Mouse (Mus musculus): Measurements from ENCODE around the gene Timm10.

DNA sequence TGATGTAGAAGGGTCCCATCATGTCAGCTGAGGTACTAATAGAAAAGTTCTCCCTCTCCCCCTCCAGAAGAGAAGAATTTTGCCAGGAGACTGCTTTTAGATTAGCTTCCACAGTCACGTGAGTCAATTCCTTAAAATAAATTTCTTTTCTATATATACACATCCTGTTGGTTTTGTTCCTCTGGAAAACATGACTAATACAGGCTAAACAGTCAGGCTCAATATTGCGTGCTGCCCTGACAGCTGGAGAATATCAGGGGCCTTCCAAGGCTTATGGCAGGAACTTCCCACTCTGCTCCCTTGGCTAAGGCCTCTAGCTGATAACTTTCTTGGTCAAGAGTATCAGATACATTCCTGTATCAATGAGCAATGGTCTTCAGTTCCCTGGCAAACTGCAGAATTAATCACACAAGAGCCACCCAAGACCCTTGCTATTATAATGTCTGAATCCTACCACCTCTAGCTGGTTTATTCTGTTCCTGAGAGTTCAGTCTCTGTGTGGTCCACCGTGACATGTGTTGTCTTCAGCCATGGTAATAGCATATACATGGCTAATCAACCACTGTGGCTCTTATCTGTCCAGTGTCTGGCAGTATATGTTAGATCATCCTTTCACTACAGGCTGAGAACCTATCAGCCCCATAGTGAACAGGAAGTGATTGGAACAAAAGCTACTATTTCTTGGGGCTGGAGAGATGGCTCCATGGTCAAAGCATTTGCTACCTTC, 42.8 kb upstream of the Timm10 start:
- TF ChIP-seq MAZ (IDR thresholded peaks at IDR 0.05; ENCODE audit: low read depth, low read length) (no peak), POLR2A (IDR thresholded peaks at IDR 0.05; ENCODE audit: control insufficient read depth in 1 of 2, insufficient read depth in 1 of 2, low read depth in 1 of 2, low read length in 2 of 2, poor library complexity in 1 of 2) (no peak), GATA1 (IDR thresholded peaks at IDR 0.05; ENCODE audit: low read depth, low read length) (no peak), TAL1 (IDR thresholded peaks at IDR 0.05; ENCODE audit: low read length) (no peak), CTCF (IDR thresholded peaks at IDR 0.05 in 2 of 3, conservative IDR thresholded peaks at IDR 0.05 in 1 of 3; ENCODE audit: control insufficient read depth in 1 of 3, insufficient read depth in 1 of 3, low read depth in 2 of 3, low read length in 3 of 3, poor library complexity in 1 of 3, severe bottlenecking in 1 of 3) (no peak), MAX (IDR thresholded peaks at IDR 0.05; ENCODE audit: low read length) (no peak)
